Mouse (Mus musculus): Measurements from ENCODE around the gene Atg16l1. TPM values are rescaled to one million over a fixed set of nuclear protein-coding genes. Genes with fewer than 3 reads are reported as not detected.

Atg16l1 gene
- polyA plus RNA-seq, 1 experiment from 2014 or later = 14.6 TPM

DNA sequence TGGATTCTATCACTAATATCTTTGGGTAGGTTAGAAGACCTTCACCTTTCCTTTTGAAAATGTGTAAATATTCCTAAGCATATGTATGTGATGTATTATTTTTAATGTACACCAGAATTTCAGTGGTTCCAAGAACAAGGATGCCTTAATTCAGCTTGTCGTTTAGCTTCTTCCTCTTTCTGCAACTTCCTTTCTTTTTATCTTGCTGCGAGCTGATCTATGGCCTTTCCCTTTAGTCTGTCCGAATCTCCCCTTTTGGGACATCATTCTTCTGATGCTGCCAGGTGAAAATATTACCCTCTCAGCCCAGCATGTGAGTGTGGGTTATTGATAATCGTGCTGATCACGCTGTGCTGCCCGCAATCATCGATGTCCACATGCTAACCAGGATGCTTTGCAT, 19.2 kb downstream of the Atg16l1 start:
- DNase-seq (ENCODE audit: low spot score) (no peak), ATAC-seq (ENCODE audit: low FRiP score, low TSS enrichment) (no peak)
- Histone ChIP-seq H3K36me3 (ENCODE audit: control insufficient read depth, insufficient read depth, low read length) (peaks cover 49% of the 10 kb centered on the region), H3K27ac (replicated peaks) (no peak overlapping the region), H3K9ac (ENCODE audit: low read length) (no peak overlapping the region), H3K27me3 (ENCODE audit: control insufficient read depth, insufficient read depth, low read length) (no peaks in the 10 kb centered on the region), H3K4me1 (replicated peaks; ENCODE audit: control insufficient read depth, insufficient read depth) (no peaks in the 10 kb centered on the region), H3K4me3 (ENCODE audit: low read depth, low read length) (no peak overlapping the region), H3K4me2 (replicated peaks; ENCODE audit: low read depth) (no peak overlapping the region), H3K9me3 (ENCODE audit: control insufficient read depth, low read length) (no peaks in the 10 kb centered on the region)
- WGBS = 93% methylated on average over 7 of the region's 7 CpGs
- TF ChIP-seq CTCF (IDR thresholded peaks at IDR 0.05; ENCODE audit: low read depth) (no peak), EP300 (optimal IDR thresholded peaks at IDR 0.05) (no peak)

DNA sequence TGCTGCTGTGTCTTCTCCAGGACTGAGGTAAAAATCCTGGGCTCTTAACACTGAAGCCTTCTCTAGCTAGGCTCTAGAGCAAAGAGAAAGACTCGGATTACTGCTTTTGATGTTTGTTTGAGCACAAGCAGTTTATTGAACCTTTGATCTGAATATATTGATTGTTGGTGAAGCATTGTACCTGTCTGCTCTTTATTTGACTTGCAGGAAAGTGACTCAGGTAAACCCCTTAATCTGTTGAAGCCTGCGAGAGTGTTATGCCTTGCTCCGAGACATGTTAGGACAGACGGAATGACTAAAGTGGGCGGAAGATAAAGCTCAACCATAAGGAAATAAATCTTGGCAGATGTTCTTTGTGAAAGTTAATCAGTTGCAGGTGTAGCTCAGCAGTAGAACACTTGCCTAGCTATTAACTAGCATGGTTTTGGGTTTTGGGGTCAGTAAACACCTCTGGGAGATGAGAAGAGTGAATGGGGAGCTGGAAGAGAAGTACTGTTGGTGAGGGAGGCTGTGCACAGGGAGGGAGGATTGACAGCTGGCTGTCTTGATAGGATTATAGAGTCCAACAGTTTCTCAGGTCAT, 23.6 kb downstream of the Atg16l1 start:
- no peaks in the 10 kb centered on the region for H3K4me1 ChIP-seq (replicated peaks; ENCODE audit: control insufficient read depth, insufficient read depth)
- ATAC-seq (ENCODE audit: low FRiP score, low TSS enrichment) (peak; percentile 72; the same call in 1 of the 2 replicates), DNase-seq (ENCODE audit: low spot score) (no peak)
- no peak overlapping the region for H3K4me2 ChIP-seq (replicated peaks; ENCODE audit: low read depth)
- no peak overlapping the region for H3K4me3 ChIP-seq (ENCODE audit: low read depth, low read length)
- H3K9ac ChIP-seq (ENCODE audit: low read length) = no peak overlapping the region
- 60% methylated on average over 5 of the region's 5 CpGs for WGBS
- no peaks in the 10 kb centered on the region for H3K9me3 ChIP-seq (ENCODE audit: control insufficient read depth, low read length)
- H3K27me3 ChIP-seq (ENCODE audit: control insufficient read depth, insufficient read depth, low read length) = no peaks in the 10 kb centered on the region
- TF ChIP-seq CTCF (IDR thresholded peaks at IDR 0.05; ENCODE audit: low read depth) (no peak), EP300 (optimal IDR thresholded peaks at IDR 0.05) (no peak)
- no peak overlapping the region for H3K27ac ChIP-seq (replicated peaks)
- peaks cover 53% of the 10 kb centered on the region for H3K36me3 ChIP-seq (ENCODE audit: control insufficient read depth, insufficient read depth, low read length)

DNA sequence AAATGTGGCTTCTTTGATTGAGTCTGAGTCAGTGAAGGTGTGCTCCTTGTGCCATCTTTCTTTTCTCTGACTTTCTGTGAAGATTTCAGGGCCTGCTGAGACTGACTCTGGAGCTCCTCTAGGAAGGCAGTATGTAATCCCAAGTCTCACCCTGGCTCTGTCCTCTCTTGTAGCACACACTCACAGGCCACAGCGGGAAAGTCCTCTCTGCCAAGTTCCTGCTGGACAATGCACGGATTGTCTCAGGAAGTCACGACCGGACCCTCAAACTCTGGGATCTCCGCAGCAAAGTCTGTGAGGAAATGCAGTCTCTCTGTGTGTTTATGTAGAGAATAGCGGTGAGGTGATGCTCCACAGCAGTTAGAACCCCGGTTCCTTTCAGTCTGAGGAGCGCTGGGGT, 30.0 kb downstream of the Atg16l1 start:
- 0 out of 2 replicates have a peak, but pooled peaks have one; percentile 32 for ATAC-seq (ENCODE audit: low FRiP score, low TSS enrichment)
- TF ChIP-seq CTCF (IDR thresholded peaks at IDR 0.05; ENCODE audit: low read depth) (no peak), EP300 (optimal IDR thresholded peaks at IDR 0.05) (no peak)
- Histone ChIP-seq H3K4me3 (ENCODE audit: low read depth, low read length) (no peak overlapping the region), H3K9me3 (ENCODE audit: control insufficient read depth, low read length) (no peaks in the 10 kb centered on the region), H3K9ac (ENCODE audit: low read length) (no peak overlapping the region), H3K27ac (replicated peaks) (peak overlapping the region; percentile 49; the same call in 1 of the 2 replicates), H3K36me3 (ENCODE audit: control insufficient read depth, insufficient read depth, low read length) (peaks cover 34% of the 10 kb centered on the region), H3K4me2 (replicated peaks; ENCODE audit: low read depth) (no peak overlapping the region), H3K4me1 (replicated peaks; ENCODE audit: control insufficient read depth, insufficient read depth) (no peaks in the 10 kb centered on the region), H3K27me3 (ENCODE audit: control insufficient read depth, insufficient read depth, low read length) (no peaks in the 10 kb centered on the region)
- no peak for DNase-seq (ENCODE audit: low spot score)
- WGBS = 62% methylated on average over 8 of the region's 8 CpGs

DNA sequence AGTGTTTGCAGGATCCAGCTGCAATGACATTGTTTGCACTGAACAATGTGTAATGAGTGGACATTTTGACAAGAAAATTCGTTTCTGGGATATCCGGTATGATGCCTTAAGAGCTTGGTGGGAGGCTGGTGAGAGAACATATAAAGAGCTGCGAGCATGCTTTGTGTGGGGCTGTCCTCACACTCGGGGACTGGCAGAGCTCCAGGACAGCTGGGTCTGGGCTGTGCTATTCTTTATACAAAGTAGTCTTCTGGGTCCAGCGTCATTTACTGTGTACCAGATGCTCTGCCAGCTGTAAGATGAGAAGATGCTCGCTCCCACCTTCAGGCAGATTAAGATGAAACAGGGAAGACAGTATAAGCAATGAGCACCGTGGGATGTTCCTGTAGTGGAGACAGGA, 30.6 kb downstream of the Atg16l1 start:
- Histone ChIP-seq H3K27ac (replicated peaks) (peak overlapping the region; percentile 49; the same call in 1 of the 2 replicates), H3K4me2 (replicated peaks; ENCODE audit: low read depth) (no peak overlapping the region), H3K27me3 (ENCODE audit: control insufficient read depth, insufficient read depth, low read length) (no peaks in the 10 kb centered on the region), H3K4me1 (replicated peaks; ENCODE audit: control insufficient read depth, insufficient read depth) (no peaks in the 10 kb centered on the region), H3K4me3 (ENCODE audit: low read depth, low read length) (no peak overlapping the region), H3K9me3 (ENCODE audit: control insufficient read depth, low read length) (no peaks in the 10 kb centered on the region), H3K9ac (ENCODE audit: low read length) (no peak overlapping the region), H3K36me3 (ENCODE audit: control insufficient read depth, insufficient read depth, low read length) (peaks cover 30% of the 10 kb centered on the region)
- TF ChIP-seq CTCF (IDR thresholded peaks at IDR 0.05; ENCODE audit: low read depth) (no peak), EP300 (optimal IDR thresholded peaks at IDR 0.05) (no peak)
- ATAC-seq (ENCODE audit: low FRiP score, low TSS enrichment) (peak; percentile 59; the same call in 1 of the 2 replicates), DNase-seq (ENCODE audit: low spot score) (peak; percentile 25)
- WGBS = 45% methylated on average over 7 of the region's 7 CpGs

DNA sequence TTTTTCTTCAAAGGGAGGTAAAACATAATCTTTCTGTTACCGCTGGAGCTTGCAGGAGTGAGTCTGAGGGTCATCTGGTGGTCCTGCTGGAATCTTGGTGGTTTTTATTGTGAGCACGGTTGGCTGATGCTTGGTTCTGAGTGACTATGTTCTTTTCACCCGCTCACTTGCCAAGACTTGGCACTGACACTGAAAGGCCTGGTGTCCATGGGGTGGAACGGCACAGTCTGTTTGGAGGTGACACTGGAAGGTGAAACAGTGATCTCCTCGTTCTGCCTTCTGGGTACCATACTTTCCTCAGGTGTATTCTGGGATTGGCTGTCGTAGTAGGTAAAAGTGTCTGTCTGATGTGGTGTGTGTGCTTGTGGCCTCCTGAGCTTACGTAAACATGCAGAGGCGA, 34.0 kb downstream of the Atg16l1 start:
- H3K27me3 ChIP-seq (ENCODE audit: control insufficient read depth, insufficient read depth, low read length) = no peaks in the 10 kb centered on the region

DNA sequence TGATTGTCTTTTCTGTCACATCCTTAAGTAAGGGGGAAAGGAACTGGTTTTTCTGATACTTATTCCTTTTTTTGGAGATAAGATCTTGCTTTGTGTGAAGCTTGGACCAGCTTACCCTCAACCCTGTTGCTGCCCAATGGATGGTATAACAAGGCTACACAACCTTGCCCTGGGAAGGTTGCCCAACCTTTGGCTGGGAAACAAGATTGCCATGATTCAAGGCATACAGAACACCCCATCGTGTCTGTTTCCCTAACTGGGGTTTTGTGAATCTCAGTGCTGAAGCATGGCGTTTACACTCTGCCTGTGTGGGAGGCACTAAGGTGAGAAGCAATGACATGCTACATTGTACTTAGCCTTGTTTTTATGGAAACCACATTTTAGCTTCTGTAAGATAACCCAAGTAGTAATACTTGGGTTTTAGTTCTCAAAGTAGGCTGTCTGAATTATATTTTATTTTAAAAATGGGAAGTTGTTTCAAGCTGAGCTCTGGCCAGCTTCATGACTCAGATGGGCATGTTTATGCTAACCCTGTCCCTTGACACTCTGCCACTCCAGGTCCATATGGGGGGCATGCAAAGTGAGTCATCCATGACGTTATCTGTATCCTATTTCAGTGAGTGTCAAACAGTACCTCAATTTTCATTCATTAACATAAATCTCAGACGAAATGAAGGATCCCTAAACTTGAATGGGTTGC, 36.9 kb downstream of the Atg16l1 start:
- 76% methylated on average over 4 of the region's 4 CpGs for WGBS

More for the DNA sequence above, 34.0 kb downstream of the Atg16l1 start:
- no peak overlapping the region for H3K27ac ChIP-seq (replicated peaks)
- H3K9ac ChIP-seq (ENCODE audit: low read length) = no peak overlapping the region
- DNase-seq (ENCODE audit: low spot score) = no peak
- WGBS = 91% methylated on average over 8 of the region's 8 CpGs
- peaks cover 31% of the 10 kb centered on the region for H3K36me3 ChIP-seq (ENCODE audit: control insufficient read depth, insufficient read depth, low read length)
- no peaks in the 10 kb centered on the region for H3K9me3 ChIP-seq (ENCODE audit: control insufficient read depth, low read length)
- H3K4me2 ChIP-seq (replicated peaks; ENCODE audit: low read depth) = no peak overlapping the region
- no peaks in the 10 kb centered on the region for H3K4me1 ChIP-seq (replicated peaks; ENCODE audit: control insufficient read depth, insufficient read depth)
- H3K4me3 ChIP-seq (ENCODE audit: low read depth, low read length) = no peak overlapping the region
- ATAC-seq (ENCODE audit: low FRiP score, low TSS enrichment) = no peak
- no peak for TF ChIP-seq CTCF (IDR thresholded peaks at IDR 0.05; ENCODE audit: low read depth)
- no peak for TF ChIP-seq EP300 (optimal IDR thresholded peaks at IDR 0.05)

More for the DNA sequence above, 36.9 kb downstream of the Atg16l1 start:
- Histone ChIP-seq H3K27ac (replicated peaks) (no peak overlapping the region), H3K4me2 (replicated peaks; ENCODE audit: low read depth) (no peak overlapping the region), H3K9me3 (ENCODE audit: control insufficient read depth, low read length) (no peaks in the 10 kb centered on the region), H3K4me1 (replicated peaks; ENCODE audit: control insufficient read depth, insufficient read depth) (no peaks in the 10 kb centered on the region), H3K9ac (ENCODE audit: low read length) (no peak overlapping the region), H3K27me3 (ENCODE audit: control insufficient read depth, insufficient read depth, low read length) (no peaks in the 10 kb centered on the region), H3K4me3 (ENCODE audit: low read depth, low read length) (no peak overlapping the region), H3K36me3 (ENCODE audit: control insufficient read depth, insufficient read depth, low read length) (peaks cover 19% of the 10 kb centered on the region)
- ATAC-seq (ENCODE audit: low FRiP score, low TSS enrichment) (no peak), DNase-seq (ENCODE audit: low spot score) (no peak)
- TF ChIP-seq CTCF (IDR thresholded peaks at IDR 0.05; ENCODE audit: low read depth) (no peak), EP300 (optimal IDR thresholded peaks at IDR 0.05) (no peak)
